Mouse (Mus musculus): ENCODE results near the gene Sos2.

The Sos2 gene

GRCm38 (mm10) chr12:69681566-69682061 lies at the start of gene Sos2:
TSS of gene Sos2 (minus strand) at chr12:69681852.
- DNase-seq, result peak; percentile 75

DNA sequence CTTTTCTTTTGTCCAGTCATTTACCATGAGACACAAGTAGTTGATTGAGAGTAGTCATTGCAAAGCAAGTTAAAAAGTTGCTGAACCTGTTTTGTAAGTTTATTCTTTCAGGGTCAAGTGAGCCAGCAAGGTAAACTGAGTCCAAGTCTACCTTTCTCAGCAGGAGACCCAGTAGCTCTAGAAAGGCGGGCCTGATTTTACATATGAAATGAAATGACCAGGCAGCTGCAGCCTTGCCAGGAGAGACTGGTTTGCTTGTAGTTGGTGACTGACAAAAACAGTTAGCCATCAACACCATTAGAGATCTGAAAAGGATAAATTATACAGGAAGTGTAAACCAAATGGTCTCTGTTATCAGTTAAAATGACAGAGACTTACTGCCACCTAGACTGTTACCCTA lies 48.7 kb upstream of the Sos2 start:
- DNase-seq, result no peak

- no peak for DNase-seq
Measured at GRCm38 (mm10) chr12:69729246-69729645, 47.6 kb upstream of the Sos2 start.

DNA sequence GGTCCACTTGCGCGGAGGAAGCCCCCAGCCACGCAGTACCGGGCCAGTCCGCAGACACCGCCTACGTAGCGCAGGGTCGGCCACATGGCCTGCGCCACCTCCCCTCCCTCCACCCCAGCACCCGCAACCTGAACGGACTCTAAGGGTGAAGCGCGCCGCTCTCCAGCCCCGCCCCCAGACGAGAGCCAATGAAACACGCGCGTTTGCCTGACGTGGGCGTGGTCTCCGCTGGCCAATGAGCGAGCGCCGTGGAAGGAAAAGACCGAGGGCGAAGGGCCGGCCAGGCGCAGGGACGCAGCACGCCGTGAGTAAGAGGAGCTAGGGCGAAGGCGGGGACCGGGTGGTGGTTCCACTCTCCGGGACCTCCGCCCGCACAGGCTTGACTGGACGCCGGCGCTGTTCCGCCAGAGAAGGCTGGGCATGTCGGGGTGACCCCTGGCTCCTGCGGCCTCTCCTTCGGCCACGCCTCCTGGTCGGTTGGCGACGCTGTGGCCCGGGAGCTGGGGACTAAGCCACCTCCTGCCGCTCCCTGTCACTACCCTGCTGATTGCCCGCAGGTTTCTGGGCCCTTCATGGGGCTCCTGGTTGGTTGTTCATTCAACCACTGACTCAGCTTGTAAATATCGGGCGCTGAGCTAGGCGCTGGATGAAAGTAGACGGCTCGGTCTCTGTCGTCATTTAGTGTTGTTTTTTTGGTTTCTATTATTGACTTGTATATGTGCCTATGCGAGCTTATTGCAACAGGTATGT lies 43.2 kb upstream of the Sos2 start, which contains the start of the genes L2hgdh and Atp5s:
TSS of gene L2hgdh (minus strand) at position 163 of the 750 bp plus-strand sequence.
TSS of gene Atp5s (plus strand) at position 240 of the 750 bp plus-strand sequence.
- peak; percentile 98 for DNase-seq

- no peak for DNase-seq
Measured at GRCm38 (mm10) chr12:69724018-69724710, 42.5 kb upstream of the Sos2 start.

DNA sequence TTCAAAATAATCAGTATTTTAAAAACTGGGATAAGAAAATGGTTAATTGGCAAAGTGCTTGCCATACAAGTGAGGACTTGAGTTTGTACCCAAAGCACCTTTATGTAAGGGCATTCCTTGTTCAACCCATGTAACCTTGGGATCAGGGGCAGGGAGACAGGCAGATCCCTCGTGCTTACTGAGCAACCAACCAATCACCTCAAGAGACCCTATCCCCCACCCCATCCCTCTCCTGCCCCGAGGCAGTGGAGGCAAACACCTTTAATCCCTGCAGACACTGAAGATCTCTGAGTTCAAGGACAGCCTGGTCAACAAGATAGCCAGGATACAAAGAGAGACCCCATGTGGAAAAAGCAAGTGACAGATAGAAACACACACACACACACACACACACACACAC lies 41.7 kb upstream of the Sos2 start:
- no peak for DNase-seq

DNA sequence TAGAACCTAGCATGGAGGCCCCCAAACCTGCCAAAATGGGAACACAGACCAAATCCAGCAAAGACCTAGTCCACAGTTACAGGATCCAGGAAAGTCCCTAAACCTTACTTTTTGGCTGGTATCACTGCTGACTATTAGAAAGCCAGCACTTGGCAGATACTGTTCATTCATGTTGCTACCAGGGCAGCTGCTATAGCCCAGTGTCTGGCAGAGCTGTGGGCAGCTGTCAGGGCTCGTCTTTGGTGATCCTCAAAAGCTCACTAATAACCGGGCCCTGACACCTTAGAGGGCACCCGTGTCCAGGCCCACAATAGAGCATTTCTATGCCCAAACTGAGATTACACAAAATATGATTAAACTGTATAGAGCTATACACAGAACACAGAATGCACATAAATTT lies 41.2 kb upstream of the Sos2 start:
- DNase-seq, result no peak

DNA sequence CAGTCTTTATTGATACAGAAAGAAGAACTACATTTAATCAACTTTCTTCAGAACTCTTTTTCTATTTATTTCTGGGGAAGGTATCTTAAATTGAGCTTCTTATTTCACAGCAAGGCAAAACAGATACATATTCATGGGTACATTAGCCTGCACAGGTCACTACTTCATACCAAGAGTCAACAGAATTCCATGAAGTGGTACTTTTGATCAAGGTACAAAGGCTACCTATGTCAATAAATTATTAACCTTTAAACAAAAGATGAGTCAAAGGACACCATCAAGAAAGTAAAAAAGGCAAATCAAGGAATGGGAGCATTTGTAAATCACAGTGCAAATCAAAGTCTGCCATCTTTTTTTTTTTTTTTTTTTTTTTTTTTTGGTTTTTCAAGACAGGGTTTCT lies 32.0 kb upstream of the Sos2 start:
- DNase-seq, result no peak

- no peak for DNase-seq
Measured at GRCm38 (mm10) chr12:69704799-69705458, 23.3 kb upstream of the Sos2 start.

- DNase-seq, result no peak
Measured at GRCm38 (mm10) chr12:69698352-69698751, 16.7 kb upstream of the Sos2 start.

DNA sequence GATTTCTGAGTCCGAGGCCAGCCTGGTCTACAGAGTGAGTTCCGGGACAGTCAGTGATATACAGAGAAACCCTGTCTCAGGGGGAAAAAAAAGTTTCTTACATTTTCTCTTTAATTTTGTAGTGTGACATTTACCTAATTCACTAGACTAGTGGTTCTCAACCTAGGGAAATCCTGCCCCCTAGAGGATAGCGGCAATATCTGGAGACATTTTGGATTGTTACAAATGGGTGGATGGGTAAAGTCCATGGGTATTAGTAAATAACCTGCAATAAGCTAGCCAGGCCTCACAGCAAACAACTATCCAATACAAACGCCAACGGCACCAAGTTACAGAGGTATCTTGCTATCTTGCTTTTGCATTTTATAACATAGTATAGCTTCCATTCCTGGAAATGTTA lies 15.1 kb upstream of the Sos2 start:
- peak; percentile 81 for DNase-seq

- no peak for DNase-seq
Measured at GRCm38 (mm10) chr12:69693471-69693870, 11.8 kb upstream of the Sos2 start.

DNA sequence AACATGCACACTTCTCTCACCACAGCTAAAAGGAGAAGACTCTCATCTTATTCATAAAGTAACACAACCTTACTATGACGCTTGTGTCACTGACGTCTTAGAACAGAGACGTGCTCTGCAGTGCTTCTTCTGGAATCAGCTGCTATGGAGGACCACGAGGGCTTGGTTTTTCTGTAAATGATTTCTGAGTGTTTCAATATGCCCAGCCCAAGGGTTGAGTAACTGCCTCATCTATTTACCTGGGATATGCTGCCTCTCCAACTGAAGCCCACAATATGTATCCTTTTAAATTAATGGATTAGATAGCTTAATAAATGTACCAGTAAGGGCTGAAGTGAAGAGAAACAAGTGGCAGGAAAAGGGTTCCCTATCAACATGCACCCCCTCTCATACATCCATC lies 9.1 kb upstream of the Sos2 start:
- DNase-seq, result no peak

- DNase-seq, result no peak
Measured at GRCm38 (mm10) chr12:69689094-69689493, 7.4 kb upstream of the Sos2 start.

GRCm38 (mm10) chr12:69688368-69688767 lies 6.7 kb upstream of the Sos2 start:
- peak; percentile 17 for DNase-seq

DNA sequence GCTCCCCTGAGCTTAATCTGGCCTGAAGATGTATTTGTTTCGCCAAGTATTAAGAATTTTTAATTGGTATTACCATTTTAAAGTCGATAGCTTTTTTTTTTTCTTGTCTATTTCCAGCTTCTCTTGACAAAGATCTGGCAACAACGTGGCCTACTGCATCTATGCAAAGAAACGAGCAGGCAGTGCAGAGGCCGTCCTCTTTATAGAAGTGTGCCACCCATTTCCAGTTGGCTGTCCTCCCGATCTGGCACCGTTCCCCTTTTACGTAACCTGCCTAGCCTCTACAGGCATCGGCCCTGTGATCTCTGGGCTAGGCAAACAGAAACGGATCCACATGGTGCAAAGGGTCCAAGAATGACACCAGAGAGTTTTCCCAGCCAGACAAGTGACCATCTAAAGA lies 1.9 kb upstream of the Sos2 start:
- DNase-seq, result peak; percentile 92

GRCm38 (mm10) chr12:69682788-69683419 lies 1.3 kb upstream of the Sos2 start:
- peak; percentile 6 for DNase-seq

DNA sequence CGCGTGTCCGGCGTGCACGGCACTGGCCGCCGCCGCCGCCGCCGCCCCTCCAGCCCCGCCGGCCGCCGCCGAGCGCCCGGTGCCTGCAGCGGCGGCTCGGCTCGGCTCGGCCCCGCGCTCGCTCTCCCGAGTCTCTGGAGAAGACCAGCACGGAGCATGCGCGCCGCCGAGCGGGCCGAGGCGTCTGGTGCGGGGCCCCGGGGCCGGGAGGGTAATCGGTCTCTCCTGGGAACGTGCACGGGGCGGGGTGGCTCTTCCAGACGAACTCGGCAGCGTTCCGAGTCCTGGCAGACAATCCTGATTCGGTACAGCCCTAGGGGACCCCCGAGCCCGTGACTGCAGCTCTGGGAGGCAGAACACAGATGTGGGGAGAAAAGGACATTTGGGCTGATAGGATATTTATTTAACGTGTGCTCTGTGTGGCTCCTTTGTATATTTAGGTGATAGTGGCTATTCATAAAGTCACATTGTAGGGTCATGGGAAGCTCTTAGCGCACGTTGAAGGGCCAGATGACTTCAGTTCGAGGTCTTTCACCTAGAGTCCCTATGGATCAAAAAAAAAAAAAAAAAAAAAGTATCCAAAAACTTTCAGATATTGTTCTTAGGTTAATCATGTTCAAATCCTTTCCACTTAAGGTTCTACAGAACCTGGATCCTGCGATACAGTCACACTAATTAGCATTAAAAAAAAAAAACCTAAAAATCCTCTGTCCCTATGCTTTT lies 574 bp upstream of the Sos2 start:
- peak; percentile 91 for DNase-seq

- peak; percentile 62 for DNase-seq
Measured at GRCm38 (mm10) chr12:69680635-69681565, 752 bp downstream of the Sos2 start.

GRCm38 (mm10) chr12:69676157-69676556 lies 5.5 kb downstream of the Sos2 start:
- no peak for DNase-seq

Measured in lung, postnatal 10 days (tissue).